Mouse (Mus musculus) stomach, embryonic 14.5 days (tissue): ENCODE data around the gene Gper1. TPM values are rescaled to one million over a fixed set of nuclear protein-coding genes. Genes with fewer than 3 reads are reported as not detected.

Experiments used
- ATAC-seq: fragments of 200-750 bp; cut with Nextera tagmentation; 2 replicates; pipeline ENCODE4 v1.8.0; 2017; ENCODE audit warnings: low read depth, moderate TSS enrichment; ENCODE audit not compliant: insufficient number of reproducible peaks, insufficient read depth, low FRiP score
- H3K27ac ChIP-seq: fragments of 300-500 bp; sonication (generic); 2 replicates; pipeline ENCODE4 v1.5.1; 2014; ENCODE audit warnings: mild to moderate bottlenecking, low read length, moderate library complexity, mixed read lengths
- H3K27me3 ChIP-seq: fragments of 300-500 bp; sonication (generic); 2 replicates; pipeline ENCODE4 v1.6.1; 2014; ENCODE audit warnings: low read length, control low read depth, mixed read lengths; ENCODE audit not compliant: control insufficient read depth, insufficient read depth
- H3K36me3 ChIP-seq: fragments of 300-500 bp; sonication (generic); 2 replicates; pipeline ENCODE4 v1.6.1; 2014; ENCODE audit warnings: mild to moderate bottlenecking, control low read depth, low read length, moderate library complexity, mixed read lengths; ENCODE audit not compliant: control insufficient read depth, insufficient read depth
- H3K4me1 ChIP-seq: fragments of 300-500 bp; sonication (generic); 2 replicates; pipeline ENCODE4 v1.6.1; 2014; ENCODE audit warnings: low read length, control low read depth, mixed read lengths; ENCODE audit not compliant: control insufficient read depth, insufficient read depth
- H3K4me2 ChIP-seq: fragments of 300-500 bp; sonication (generic); replicated peaks from 2 replicates; pipeline ENCODE4 v1.6.1; 2014; ENCODE audit warnings: low read depth, low read length, control low read depth
- H3K4me3 ChIP-seq: fragments of 300-500 bp; sonication (generic); 2 replicates; pipeline ENCODE4 v1.5.1; 2014; ENCODE audit warnings: low read depth, low read length, control low read depth
- H3K9ac ChIP-seq: fragments of 300-500 bp; sonication (generic); replicated peaks from 2 replicates; pipeline ENCODE4 v1.6.1; 2014; ENCODE audit warnings: low read depth, mild to moderate bottlenecking, control low read depth, low read length, moderate library complexity, mixed read lengths
- H3K9me3 ChIP-seq: fragments of 300-500 bp; sonication (generic); 2 replicates; pipeline ENCODE4 v1.6.1; 2016; ENCODE audit warnings: low read depth, low read length, control low read depth; ENCODE audit not compliant: control insufficient read depth
- WGBS: fragments of 180-500 bp; shearing (Covaris S2); extraction: QIAGEN DNeasy Blood & Tissue Kit; methylation state at CpG from one replicate; pipeline ENCODE4 v1.1.7; 2014; 5-methylcytosine and 5-hydroxymethylcytosine counted together
- polyA plus RNA-seq: library from polyadenylated mRNA; unstranded; fragments of >200 nt; fragmentation: Nextera tagmentation; extraction: Ambion mirVana; gene quantifications from 2 replicates; pipeline ENCODE4 v1.2.1, GENCODE M21; 2014

The Gper1 gene
- polyA plus RNA-seq, 1 experiment from 2014 or later, result 3.3 TPM

GRCm38 (mm10) chr5:139411665-139412314, 11.2 kb upstream of the Gper1 start:
- H3K4me1 ChIP-seq, result 0 out of 2 replicates have a peak, but pooled peaks cover 4% of the 10 kb centered on the region
- H3K9me3 ChIP-seq, result no peaks in the 10 kb centered on the region
- 59% methylated on average over 15 of the region's 15 CpGs for WGBS
- H3K9ac ChIP-seq, result no peak overlapping the region
- no peak overlapping the region for H3K27ac ChIP-seq
- no peak overlapping the region for H3K4me2 ChIP-seq
- no peak for ATAC-seq
- no peak overlapping the region for H3K4me3 ChIP-seq
- no peaks in the 10 kb centered on the region for H3K36me3 ChIP-seq
- no peaks in the 10 kb centered on the region for H3K27me3 ChIP-seq

- 79% methylated on average over 4 of the region's 4 CpGs for WGBS
- ATAC-seq, result no peak
- peaks cover 5% of the 10 kb centered on the region for H3K4me1 ChIP-seq
- H3K4me2 ChIP-seq, result no peak overlapping the region
- no peak overlapping the region for H3K27ac ChIP-seq
- no peaks in the 10 kb centered on the region for H3K9me3 ChIP-seq
- H3K36me3 ChIP-seq, result no peaks in the 10 kb centered on the region
- no peaks in the 10 kb centered on the region for H3K27me3 ChIP-seq
- H3K4me3 ChIP-seq, result no peak overlapping the region
- no peak overlapping the region for H3K9ac ChIP-seq
Measured at GRCm38 (mm10) chr5:139413545-139413944, 9.4 kb upstream of the Gper1 start.

GRCm38 (mm10) chr5:139415001-139415400, 8.0 kb upstream of the Gper1 start:
- Histone ChIP-seq H3K36me3 (no peaks in the 10 kb centered on the region), H3K4me1 (peaks cover 9% of the 10 kb centered on the region), H3K4me3 (no peak overlapping the region), H3K27me3 (no peaks in the 10 kb centered on the region), H3K4me2 (no peak overlapping the region), H3K9me3 (no peaks in the 10 kb centered on the region), H3K9ac (no peak overlapping the region), H3K27ac (no peak overlapping the region)
- 88% methylated on average over 5 of the region's 5 CpGs for WGBS
- no peak for ATAC-seq

GRCm38 (mm10) chr5:139416942-139417341, 6.0 kb upstream of the Gper1 start:
- H3K9ac ChIP-seq, result no peak overlapping the region
- H3K9me3 ChIP-seq, result no peaks in the 10 kb centered on the region
- H3K4me3 ChIP-seq, result no peak overlapping the region
- H3K4me2 ChIP-seq, result no peak overlapping the region
- no peak for ATAC-seq
- 93% methylated on average over 4 of the region's 4 CpGs for WGBS
- no peaks in the 10 kb centered on the region for H3K36me3 ChIP-seq
- peaks cover 5% of the 10 kb centered on the region for H3K4me1 ChIP-seq
- H3K27ac ChIP-seq, result no peak overlapping the region
- H3K27me3 ChIP-seq, result no peaks in the 10 kb centered on the region

GRCm38 (mm10) chr5:139417480-139417879, 5.5 kb upstream of the Gper1 start:
- no peaks in the 10 kb centered on the region for H3K36me3 ChIP-seq
- no peak overlapping the region for H3K27ac ChIP-seq
- no peak overlapping the region for H3K4me3 ChIP-seq
- no peak overlapping the region for H3K9ac ChIP-seq
- H3K4me2 ChIP-seq, result no peak overlapping the region
- H3K9me3 ChIP-seq, result no peaks in the 10 kb centered on the region
- H3K27me3 ChIP-seq, result no peaks in the 10 kb centered on the region
- no peak for ATAC-seq
- 78% methylated on average over 3 of the region's 3 CpGs for WGBS
- H3K4me1 ChIP-seq, result peaks cover 9% of the 10 kb centered on the region

- Histone ChIP-seq H3K4me2 (no peak overlapping the region), H3K27me3 (no peaks in the 10 kb centered on the region), H3K36me3 (no peaks in the 10 kb centered on the region), H3K9me3 (no peaks in the 10 kb centered on the region), H3K4me1 (peaks cover 15% of the 10 kb centered on the region), H3K4me3 (no peak overlapping the region), H3K9ac (no peak overlapping the region), H3K27ac (no peak overlapping the region)
- ATAC-seq, result no peak
- WGBS, result 74% methylated on average over 2 of the region's 2 CpGs
Measured at GRCm38 (mm10) chr5:139418110-139418509, 4.8 kb upstream of the Gper1 start.

GRCm38 (mm10) chr5:139418633-139419032, 4.3 kb upstream of the Gper1 start:
- Histone ChIP-seq H3K36me3 (no peaks in the 10 kb centered on the region), H3K27ac (no peak overlapping the region), H3K9me3 (no peaks in the 10 kb centered on the region), H3K9ac (no peak overlapping the region), H3K4me1 (peaks cover 20% of the 10 kb centered on the region), H3K27me3 (no peaks in the 10 kb centered on the region), H3K4me3 (no peak overlapping the region), H3K4me2 (no peak overlapping the region)
- WGBS, result 23% methylated on average over 3 of the region's 3 CpGs
- no peak for ATAC-seq

GRCm38 (mm10) chr5:139425198-139425597, 2.2 kb downstream of the Gper1 start:
- Histone ChIP-seq H3K9me3 (no peaks in the 10 kb centered on the region), H3K27me3 (no peaks in the 10 kb centered on the region), H3K4me2 (no peak overlapping the region), H3K9ac (no peak overlapping the region), H3K36me3 (no peaks in the 10 kb centered on the region), H3K27ac (no peak overlapping the region), H3K4me1 (peaks cover 17% of the 10 kb centered on the region; the same call in 1 of the 2 replicates), H3K4me3 (no peak overlapping the region)
- no peak for ATAC-seq
- 72% methylated on average over 9 of the region's 9 CpGs for WGBS

GRCm38 (mm10) chr5:139427001-139427400, 4.0 kb downstream of the Gper1 start:
- no peak overlapping the region for H3K27ac ChIP-seq
- H3K4me3 ChIP-seq, result no peak overlapping the region
- WGBS, result 84% methylated on average over 9 of the region's 9 CpGs
- H3K4me1 ChIP-seq, result peaks cover 17% of the 10 kb centered on the region; the same call in 1 of the 2 replicates
- H3K27me3 ChIP-seq, result no peaks in the 10 kb centered on the region
- no peak overlapping the region for H3K9ac ChIP-seq
- H3K36me3 ChIP-seq, result no peaks in the 10 kb centered on the region
- no peaks in the 10 kb centered on the region for H3K9me3 ChIP-seq
- no peak for ATAC-seq
- no peak overlapping the region for H3K4me2 ChIP-seq
